Mouse (Mus musculus) ES-E14 (cell line): ENCODE data around the gene Mtap.

Experiments used
- CHD2 ChIP-seq: IDR thresholded peaks from 2 replicates; pipeline ENCODE4 v1.6.1; 2014; ENCODE audit warnings: mild to moderate bottlenecking, low read depth, low read length, inconsistent platforms
- HCFC1 ChIP-seq: IDR thresholded peaks from 2 replicates; pipeline ENCODE4 v1.6.1; 2012; ENCODE audit warnings: low read length, inconsistent platforms, borderline replicate concordance; ENCODE audit not compliant: insufficient read depth
- MAFK ChIP-seq: IDR thresholded peaks from 2 replicates; pipeline ENCODE4 v1.6.1; 2014; ENCODE audit warnings: mild to moderate bottlenecking, low read depth, low read length, inconsistent platforms; ENCODE audit not compliant: insufficient read depth
- ZC3H11A ChIP-seq: IDR thresholded peaks from 2 replicates; pipeline ENCODE4 v1.6.1; 2012; ENCODE audit warnings: low read depth, mild to moderate bottlenecking, inconsistent platforms, low read length, borderline replicate concordance
- ZNF384 ChIP-seq: IDR thresholded peaks from 2 replicates; pipeline ENCODE4 v1.6.1; 2012; ENCODE audit warnings: low read depth, low read length, inconsistent platforms

- TF ChIP-seq ZNF384 = no peak
- TF ChIP-seq MAFK = no peak
- TF ChIP-seq HCFC1 = no peak
- no peak for TF ChIP-seq ZC3H11A
- TF ChIP-seq CHD2 = no peak
These were observed 72.4 kb downstream of the Mtap start for GRCm38 (mm10) chr4:89209310-89209709.
